Mouse (Mus musculus) monocyte, adult 5-6 weeks (primary cell): Measurements from ENCODE around the gene Aox1. TPM values are rescaled to one million over a fixed set of nuclear protein-coding genes. Genes with fewer than 3 reads are reported as not detected.
"Not testable (repeated sequence)": the region's sequence is repeated elsewhere in the genome, so short reads cannot be mapped to it uniquely, and the experiment has no call there.

Experiments used
- ATAC-seq: fragments of 153-309, 156-312 bp; replicated peaks from 2 replicates; pipeline ENCODE4 v1.8.0; 2017; ENCODE audit warnings: mild to moderate bottlenecking; ENCODE audit not compliant: low TSS enrichment, insufficient number of reproducible peaks, severe bottlenecking, poor library complexity, low FRiP score
- total RNA-seq: library from RNA; stranded (forward); fragments of 200-1000, 200-491, 200-594 nt; gene quantifications from 3 replicates; pipeline ENCODE4 v1.2.3, GENCODE M21; 2017

Gene Aox1
- total RNA-seq, result 0.10 to 0.95 TPM in 2 of 3 replicates, not detected in the other

DNA sequence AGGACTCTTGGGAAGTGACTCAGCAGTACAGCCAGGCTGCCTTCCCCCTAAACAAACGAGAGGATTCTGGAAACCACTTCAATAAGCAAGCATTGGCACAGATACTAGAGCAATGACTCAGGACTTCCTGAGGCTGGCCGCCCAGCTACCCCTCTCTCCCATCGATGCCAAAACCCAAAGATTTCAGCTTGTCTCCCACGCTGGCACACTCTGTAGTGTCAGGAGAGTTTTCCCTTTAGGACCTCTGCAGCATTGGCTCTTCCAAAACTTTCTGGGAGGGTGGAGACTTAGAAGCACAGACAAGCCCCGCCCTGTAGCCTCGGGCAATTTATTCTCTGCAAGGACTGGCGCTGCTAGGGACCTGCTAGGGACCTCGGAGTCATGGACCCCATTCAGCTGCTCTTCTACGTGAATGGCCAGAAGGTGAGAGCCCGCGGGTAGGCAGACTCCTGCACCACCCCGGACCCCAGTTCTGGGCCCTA lies at the start of gene Aox1:
TSS of gene Aox1 (plus strand) at position 296 of the 482 bp plus-strand sequence.
- no peak for ATAC-seq

DNA sequence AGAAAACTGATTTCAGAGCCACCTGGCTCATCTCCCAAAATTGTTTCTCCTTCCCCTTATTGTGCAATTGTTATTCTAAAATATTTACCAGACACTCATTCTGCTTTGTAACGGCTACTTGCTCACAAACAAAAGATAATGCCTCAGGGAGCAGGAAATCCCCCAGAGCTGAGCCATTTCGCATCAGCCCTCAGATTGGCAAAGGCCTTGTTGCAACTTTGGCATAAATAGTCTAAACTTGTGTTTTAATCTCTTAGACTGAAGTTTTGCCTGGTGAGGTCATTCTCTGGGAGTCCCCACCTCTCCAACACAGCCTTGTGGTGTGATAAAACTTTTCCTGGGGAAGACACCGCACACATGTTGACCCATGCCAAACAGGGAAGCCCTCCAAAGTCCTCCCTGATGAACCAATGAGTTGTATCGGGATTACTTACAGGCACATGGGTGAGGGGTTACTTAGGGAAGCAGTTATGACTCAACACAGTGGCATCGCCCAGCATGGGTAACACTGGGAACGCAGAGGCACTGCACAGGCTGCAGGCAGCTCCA lies 40.6 kb upstream of the Aox1 start:
- ATAC-seq, result no peak

DNA sequence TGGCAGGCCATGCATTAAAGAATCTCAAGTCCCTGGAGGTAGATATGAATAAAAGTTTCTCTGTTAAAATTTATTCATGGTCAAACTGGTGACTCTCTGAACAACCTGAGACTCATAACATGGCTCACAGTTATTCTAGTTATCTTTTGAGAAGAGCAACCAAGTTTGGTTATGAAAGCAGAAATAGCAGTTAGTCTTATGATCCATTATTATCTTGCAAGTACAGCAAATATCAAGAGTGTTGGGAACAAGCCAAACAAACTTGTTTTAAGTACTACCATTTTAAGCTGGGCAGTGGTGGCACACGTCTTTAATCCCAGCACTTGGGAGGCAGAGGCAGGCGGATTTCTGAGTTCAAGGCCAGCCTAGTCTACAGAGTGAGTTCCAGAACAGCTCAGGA lies 38.5 kb upstream of the Aox1 start:
- no peak for ATAC-seq

DNA sequence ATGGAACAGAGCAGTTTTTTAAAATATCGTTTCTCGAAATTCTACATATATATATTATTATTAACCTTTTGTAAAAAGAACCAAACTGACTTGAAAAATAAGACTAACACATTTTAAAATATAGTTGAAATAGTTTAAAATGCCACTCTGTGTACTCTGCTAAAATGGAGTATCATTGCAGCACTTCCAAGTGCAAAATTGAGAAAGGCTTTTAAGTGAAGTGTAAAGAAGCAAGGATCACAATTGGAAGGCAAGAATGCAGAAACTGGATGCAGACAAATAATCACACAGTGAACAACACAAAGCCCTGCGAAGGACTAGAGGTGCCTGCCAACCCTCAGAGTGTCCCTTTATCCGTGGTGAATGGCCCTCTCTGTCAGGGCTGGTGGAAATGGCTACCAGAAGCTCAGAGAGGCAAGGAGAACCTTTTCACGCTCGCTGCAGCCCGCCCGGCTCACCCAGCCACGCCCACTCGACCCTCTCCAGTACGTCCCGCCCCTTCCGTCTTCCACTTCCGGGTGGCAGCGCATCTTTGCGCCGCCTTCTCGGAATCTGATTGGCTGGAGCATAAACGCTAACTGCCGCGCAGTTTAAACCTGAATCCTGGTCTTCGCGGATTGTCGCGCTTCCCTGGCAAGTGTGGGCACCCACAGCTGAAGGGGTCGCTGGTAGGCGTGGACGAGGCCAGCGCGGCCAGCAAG lies 34.1 kb upstream of the Aox1 start, which contains the start of gene Sgo2a:
TSS of gene Sgo2a (plus strand) at position 540 of the 701 bp plus-strand sequence.
- ATAC-seq, result peak; percentile 100

DNA sequence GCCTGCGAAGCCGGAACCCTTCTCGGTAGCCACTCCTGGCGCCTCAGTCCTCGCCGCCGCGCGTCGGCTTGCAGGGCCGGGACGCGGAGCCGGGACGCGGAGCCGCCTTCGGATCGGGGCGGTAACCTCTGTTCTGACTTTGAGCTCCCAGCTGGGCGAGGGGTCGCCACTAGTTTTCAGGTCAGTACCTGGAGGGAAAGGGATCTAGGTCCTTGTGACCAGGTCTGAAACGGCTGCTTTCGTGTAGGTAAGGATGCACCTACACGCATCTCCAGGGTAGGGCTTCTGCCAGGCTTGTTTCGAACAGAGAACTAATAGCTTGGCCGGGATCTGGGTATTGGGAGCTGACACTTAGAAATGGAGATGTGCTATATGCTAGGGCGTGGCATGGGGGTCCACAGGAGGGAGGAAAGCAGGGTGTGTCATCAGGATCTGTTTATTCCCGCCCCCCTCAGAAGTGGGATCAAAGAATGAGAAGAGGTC lies 33.6 kb upstream of the Aox1 start:
- ATAC-seq, result 0 out of 2 replicates have a peak, but pooled peaks have one; percentile 15

DNA sequence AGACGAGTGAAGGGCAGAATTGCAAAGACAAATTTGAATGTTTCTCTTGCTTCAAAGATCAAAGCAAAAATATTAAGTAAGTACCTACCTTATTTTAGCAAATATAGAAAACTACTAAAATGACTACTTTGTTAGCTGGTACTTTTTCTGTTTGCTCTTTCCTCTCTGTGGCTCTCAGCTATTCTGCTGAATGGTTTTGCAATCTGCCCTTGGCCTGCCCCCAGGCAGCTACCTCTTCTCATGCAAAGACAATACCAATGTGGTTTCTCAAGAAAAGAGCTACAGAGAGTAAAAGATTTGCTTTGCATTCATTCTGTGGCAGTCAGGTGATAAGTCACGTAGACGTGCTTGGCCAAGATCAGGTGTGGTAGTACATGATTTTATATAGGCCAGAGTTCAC lies 31.6 kb upstream of the Aox1 start:
- no peak for ATAC-seq

DNA sequence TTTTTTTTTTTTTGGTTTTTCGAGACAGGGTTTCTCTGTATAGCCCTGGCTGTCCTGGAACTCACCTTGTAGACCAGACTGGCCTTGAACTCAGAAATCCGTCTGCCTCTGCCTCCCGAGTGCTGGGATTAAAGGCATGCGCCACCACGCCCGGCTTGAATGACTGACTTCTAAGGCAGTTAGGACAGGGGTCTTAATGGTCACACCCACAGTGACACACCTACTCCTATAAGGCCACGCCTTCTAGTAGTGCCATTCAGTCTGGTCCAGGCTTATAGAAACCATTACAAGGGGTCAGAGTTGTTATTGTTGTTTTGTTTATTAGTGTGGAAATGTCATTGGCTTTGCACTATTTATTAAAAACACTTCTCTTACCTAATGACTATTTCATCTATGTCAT lies 23.3 kb upstream of the Aox1 start:
- ATAC-seq, result not testable (repeated sequence)

DNA sequence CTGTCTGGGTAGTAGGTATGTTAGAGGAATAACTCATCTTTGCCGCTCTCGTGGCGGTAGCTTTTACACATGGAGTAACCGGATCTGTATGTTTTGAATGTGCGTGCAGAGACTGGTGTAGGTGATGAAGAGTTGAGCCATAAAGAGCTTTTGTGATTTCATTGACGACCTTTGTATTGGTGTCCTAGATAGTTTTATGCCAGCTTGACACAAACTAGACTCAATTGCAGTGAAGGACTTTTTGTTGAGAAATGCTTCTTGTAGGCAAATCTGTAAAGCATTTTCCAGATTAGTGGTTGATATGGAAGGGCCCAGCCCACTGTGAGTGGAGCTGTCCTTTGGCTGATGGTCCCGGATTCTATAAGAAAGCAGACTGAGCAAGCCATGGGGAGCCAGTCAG lies 10.9 kb upstream of the Aox1 start, which contains the start of gene Kctd18:
TSS of gene Kctd18 (minus strand) at position 101 of the 400 bp plus-strand sequence.
- ATAC-seq, result no peak

DNA sequence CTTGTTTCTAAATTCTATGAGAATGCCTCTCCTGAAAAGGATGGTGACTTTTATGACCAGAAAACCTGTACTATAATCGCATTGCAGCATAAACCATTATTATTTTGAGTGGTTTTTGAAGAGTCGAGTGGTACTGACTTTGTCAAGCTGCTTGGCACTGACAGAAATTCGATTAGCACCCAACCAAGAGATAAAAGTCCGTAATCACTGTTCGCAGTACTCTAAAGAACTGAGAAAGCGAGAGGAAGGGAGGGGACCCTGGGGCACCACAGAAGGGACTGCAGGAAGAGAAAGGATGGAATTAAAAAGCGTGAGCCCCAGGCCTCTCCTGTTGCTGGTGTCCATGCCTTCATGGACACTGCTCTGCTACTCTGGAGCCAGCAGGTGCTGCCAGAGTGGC lies 2.0 kb upstream of the Aox1 start:
- ATAC-seq, result no peak

DNA sequence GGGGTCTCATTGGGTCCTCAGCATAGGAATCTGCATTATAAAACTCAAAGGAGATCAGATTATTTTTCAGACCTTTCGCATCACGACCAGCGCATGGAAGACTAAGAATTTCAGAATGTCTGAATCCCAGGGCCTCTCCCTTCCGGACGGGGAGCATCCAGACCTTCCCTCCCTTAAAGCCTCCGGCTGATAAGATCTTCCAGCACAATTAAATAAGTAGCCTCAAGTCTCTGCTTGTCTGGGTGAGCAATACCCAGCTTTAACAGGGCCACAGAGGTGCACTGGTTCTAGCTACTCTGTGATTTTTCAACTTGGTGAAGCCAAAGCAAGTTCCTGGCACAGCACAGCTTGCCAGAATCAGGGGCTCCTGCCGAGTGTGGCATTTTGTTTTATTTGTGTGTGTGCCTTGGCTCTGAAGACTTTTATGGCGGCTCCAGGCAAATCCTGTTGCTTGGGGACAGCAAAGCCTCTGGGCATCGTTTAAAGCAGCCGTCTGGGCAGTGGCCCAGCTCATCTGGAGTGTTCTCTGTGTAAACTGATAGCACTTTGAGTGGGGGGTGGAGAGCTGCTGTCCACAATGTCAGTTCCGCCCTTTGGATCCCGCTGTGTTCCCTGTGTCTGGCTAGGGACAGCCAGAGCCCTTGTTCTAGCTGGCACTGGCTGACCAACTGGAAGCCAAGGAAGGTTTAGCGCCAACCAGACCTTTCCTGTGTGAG lies 583 bp downstream of the Aox1 start:
- ATAC-seq, result no peak

DNA sequence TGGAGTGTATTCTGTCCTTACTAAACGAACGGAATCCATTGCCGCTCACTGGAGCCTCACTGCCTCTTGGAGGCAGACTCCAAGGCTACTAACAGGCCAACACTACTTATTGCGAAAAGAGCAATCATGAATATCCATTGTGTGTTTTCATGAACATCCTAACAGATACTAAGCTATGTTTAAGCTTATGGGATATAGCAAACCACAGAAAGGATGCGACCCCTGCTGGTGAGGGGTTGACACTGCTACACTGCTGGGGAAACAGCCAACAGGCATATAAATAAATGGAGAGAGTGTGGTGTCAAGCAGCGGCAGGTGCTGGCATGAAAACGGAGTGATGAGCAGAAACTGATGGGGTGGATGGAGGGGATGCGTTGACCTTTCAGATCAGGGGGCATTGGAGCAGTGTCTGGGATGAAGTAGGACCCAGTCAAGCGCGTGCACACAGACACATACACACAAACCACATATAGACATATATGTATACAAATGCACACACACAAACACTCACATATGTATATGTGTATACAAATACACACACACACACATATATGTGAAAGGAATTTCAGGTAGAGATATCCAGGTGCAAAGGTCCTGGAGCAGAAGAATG lies 1.5 kb downstream of the Aox1 start:
- peak; percentile 83 for ATAC-seq

DNA sequence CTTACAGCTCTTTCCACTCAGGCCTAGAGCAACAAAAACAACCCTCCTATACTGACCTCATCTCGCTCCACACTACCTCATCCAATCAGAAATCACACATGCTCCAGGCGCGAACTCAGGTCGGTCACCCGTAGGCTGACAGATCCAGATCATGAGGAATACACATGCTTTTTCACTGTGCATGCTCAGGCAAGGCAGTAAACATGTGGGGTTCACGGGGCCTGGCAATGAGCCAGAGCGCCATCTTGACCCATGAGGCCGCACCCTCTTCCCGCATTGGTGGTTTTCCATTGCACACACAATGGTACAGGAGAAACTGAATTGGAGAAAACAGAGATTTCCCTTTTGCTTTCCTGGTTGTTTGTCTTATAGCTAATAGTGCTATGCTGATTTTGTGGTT lies 7.6 kb downstream of the Aox1 start:
- ATAC-seq, result not testable (repeated sequence)

DNA sequence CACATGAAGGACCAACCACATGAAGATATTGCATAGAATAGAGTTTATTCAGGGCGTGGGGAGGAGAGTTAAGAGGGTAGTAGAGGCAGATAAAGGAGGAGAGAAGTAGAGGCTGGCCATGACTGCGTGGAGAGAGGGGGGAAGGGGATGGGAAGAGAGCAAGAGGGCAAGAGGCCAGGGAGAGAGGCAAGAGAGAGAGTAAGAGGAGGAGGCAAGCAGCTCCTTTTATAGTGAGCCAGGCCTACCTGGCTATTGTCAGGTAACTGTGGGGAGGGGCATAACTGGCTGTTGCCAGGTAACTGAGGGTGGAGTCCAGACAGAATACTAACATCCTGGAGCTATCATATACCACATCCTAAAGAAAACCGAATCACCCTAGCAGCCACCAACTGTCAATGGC lies 15.3 kb downstream of the Aox1 start:
- no peak for ATAC-seq

DNA sequence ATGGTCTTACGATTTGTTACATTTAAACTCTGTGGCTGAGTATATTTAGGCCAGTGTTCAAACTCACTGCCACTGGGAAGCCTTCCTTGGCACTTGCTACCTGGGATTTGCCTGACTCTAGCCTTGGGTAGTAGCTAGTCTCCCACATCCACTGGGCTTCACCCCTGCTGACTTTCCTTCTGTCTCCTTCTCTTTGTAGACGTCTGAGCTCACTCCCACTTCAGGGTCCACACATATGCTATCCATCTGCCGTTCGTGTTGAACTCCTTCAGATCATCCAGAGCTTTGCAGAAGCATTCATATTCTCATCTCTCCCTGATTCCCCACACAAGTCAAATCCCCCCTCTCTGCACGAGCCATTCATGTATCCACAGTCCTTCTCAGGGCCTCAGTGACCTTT lies 15.8 kb downstream of the Aox1 start:
- no peak for ATAC-seq

DNA sequence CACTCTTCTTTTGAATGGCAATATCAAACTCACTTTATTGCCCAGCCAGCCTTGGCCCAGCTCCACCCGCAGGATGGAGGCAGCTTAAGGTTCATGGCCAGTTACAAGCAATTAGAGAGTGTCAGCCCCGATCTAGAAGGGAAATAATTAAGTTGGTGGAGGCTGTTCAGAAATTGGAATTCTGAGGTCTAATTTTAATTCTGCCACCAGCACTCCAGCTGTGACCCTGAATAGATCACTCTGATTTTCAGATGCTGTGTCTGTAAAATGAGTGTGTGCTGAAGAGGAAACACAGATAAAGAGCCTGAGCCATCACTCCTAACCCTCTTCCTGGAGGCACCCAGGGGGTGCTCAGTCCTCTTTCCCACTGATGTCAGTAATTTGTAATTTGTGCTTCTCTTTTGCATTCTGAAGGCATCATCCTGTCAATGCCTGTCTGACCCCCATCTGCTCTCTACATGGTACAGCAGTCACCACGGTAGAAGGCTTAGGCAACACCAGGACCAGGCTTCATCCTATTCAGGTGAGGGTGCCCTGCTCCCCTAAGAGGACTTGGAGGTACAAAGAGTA lies 17.1 kb downstream of the Aox1 start:
- ATAC-seq, result no peak

DNA sequence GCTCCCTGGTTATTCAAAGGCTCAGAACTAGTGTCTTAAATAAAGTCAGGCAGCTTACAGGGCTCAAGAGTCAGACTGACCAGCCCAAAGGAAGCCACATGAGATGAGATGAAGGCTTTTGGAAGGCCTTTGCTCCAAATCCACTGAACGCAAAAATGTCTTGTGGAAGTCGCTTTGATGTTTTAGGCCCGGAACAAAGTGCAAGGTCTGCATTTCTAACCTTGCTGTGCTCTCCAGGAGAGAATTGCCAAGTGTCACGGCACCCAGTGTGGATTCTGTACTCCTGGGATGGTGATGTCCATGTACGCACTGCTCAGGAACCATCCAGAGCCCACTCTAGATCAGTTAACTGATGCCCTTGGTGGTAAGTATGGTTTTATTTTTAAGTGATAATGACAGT lies 19.4 kb downstream of the Aox1 start:
- ATAC-seq, result no peak

DNA sequence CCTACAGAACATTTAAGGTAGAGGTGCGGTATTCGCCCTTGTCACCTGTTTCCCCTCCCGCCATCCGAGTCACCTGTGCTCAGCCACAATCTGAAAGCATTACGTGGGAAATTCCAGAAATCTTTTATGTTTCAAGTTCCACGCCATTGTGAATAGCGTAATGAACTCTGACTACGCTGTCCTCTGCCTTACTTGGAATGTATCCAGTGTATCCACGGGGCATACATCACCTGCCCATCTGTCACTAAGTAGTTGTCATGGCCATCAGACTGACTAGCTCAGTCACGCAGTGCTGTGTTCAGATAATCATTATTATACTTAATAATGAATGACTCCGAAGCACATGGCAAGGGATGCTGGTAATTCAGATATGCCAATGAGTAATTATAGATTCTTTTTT lies 25.9 kb downstream of the Aox1 start:
- ATAC-seq, result no peak

DNA sequence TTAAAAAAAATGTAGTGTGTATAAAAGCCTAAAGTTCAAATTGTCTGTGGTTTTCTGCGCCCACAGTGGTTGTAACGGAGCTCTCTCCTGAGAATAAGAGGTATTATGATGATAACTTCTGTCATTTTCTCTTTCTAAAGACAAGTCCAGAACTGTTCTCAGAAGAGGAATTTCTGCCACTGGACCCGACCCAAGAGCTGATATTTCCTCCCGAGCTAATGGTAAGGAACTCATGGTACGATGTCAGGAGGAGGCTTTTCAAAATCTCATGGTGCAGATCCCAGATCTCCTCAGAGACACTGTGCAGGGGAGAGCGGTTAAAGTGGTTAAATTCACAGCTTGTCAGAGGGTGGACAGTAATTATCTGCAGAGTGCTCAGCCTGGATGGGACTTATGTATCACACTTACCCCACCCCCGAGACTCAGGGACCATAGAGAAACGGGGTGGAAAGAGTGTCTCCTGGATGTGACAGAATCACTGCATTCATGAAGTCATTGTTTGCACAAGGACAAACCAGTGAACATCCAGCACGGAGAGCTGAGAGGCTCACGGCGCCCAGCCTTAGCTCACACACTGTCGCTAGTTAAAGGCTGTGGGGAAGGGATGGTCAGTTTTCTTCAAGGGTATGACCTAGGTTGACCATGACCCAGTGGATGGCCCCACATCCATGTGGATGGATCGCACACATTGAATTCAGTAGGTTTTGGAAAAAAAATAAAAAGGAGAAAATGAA lies 26.5 kb downstream of the Aox1 start:
- no peak for ATAC-seq
